Mouse (Mus musculus): ENCODE data around the gene Mmachc. TPM values are rescaled to one million over a fixed set of nuclear protein-coding genes. Genes with fewer than 3 reads are reported as not detected.
A peak's percentile ranks its signal among the peaks of the same experiment; 100 is the strongest.

The Mmachc gene
- 27.0 and 30.6 TPM in 2 replicates for polyA plus RNA-seq (2015; fragmentation: Nextera tagmentation; extraction: Ambion mirVana)

DNA sequence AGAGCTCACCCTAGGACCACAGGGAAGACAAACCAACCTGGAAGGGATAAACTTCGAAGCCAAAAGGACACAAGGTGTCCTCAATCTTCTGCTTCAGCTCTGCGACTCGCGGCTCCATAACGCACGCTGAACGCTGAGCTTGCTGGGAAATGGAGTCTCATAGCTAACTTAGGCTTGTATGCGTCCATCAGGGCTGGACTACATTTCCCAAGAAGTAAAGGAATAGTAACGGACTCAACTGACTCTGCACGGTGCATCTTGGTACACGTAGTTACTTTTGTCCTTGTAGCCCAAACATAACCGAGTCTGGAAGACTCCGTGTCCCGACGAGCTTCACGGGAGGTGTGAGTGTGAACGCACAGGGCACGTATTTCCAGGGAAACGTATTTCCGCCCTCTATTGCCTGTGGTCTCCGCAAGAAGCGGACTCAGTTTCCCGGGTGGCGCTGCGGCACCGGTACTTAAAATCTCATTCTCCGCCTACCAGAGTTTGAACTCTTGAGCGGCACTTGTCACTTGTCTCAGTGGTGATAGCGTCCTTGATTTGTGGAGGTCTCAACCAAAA, at the start of gene Mmachc, which contains the start of gene Ccdc163:
TSS of gene Mmachc (minus strand) at position 206 of the 564 bp plus-strand sequence.
TSS of gene Ccdc163 (plus strand) at position 309 of the 564 bp plus-strand sequence.
- Histone ChIP-seq H3K4me1 (ENCODE audit: insufficient read depth, low read length) (peaks cover 9% of the 10 kb centered on the region), H3K4me3 (ENCODE audit: low read length) (peak within 1 kb of the TSS; percentile 77), H3K36me3 (ENCODE audit: insufficient read depth, low read length) (peaks cover 7% of the 10 kb centered on the region; the same call in 1 of the 2 replicates), H3K9me3 (ENCODE audit: low read length) (no peaks in the 10 kb centered on the region), H3K27me3 (ENCODE audit: insufficient read depth, low read length) (no peaks in the 10 kb centered on the region), H3K27ac (ENCODE audit: low read length) (peak within 1 kb of the TSS; percentile 1; the same call in 1 of the 2 replicates), H3K4me2 (replicated peaks; ENCODE audit: low read depth, low read length) (peak within 1 kb of the TSS; percentile 85), H3K9ac (replicated peaks; ENCODE audit: low read length) (peak within 1 kb of the TSS; percentile 78)
- under 1% methylated on average over 29 of the region's 29 CpGs for WGBS
- ATAC-seq (ENCODE audit: low FRiP score, low TSS enrichment), result peak; percentile 99

DNA sequence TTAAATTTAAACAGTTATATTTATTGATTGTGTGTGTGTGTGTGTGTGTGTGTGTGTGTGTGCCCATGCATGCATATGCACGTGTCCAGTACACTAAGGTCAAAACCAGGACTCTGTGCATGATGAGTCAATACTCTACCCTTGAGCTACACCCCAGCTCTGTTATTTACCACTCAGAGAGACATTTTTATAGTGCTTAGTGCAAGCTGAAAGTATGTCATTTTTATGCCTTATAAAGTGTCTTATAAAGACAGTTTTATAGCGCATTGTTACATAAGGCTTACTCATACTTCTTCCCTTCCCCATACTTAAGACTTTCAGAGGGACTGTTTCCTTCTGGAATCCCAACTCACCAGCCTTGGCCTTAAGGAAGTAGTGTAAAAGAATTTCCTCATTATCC, 41.5 kb upstream of the Mmachc start:
- Histone ChIP-seq H3K27ac (ENCODE audit: low read length) (no peak overlapping the region), H3K27me3 (ENCODE audit: insufficient read depth, low read length) (no peaks in the 10 kb centered on the region), H3K4me3 (ENCODE audit: low read length) (no peak overlapping the region), H3K9ac (replicated peaks; ENCODE audit: low read length) (no peak overlapping the region), H3K9me3 (ENCODE audit: low read length) (no peaks in the 10 kb centered on the region), H3K4me2 (replicated peaks; ENCODE audit: low read depth, low read length) (no peak overlapping the region), H3K4me1 (ENCODE audit: insufficient read depth, low read length) (no peaks in the 10 kb centered on the region), H3K36me3 (ENCODE audit: insufficient read depth, low read length) (no peaks in the 10 kb centered on the region)
- ATAC-seq (ENCODE audit: low FRiP score, low TSS enrichment), result no peak
- WGBS, result 67% methylated on average over 2 of the region's 2 CpGs

DNA sequence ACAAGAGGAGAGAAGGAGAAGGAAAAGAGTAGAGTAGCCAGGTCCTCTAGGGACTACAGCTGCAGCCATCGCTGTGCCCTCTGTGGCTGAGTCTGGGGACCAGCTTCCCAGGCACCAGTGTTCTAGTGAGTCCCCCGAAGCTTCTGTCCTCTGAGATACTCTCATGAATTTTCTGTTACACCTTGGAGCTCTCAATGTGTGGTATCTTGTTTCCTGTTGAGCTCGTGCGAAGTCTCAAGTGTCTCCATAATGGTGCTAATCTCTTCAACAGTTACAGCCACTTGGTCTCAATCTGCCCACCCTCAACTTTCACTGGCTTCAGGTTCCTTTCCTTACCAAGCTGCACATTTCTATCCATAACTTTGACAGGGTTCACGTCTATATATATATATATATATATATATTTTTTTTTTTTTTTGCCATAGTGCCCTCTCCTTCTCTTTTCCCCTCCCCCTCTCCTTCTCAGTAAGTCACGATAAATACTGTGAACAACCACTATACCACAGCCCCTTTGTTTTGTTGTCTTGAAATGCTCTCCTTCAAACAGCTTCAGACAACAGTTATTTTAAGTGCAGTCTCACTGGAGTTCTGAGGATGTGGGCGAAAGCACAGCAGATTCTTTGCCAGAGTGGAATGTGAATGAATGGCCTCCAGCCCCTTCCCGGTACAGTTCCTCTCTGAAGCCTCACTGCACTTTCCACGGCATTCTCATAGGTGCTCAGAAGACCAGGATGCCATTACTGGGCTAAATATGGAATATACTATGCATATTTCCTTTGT, 31.0 kb upstream of the Mmachc start:
- H3K27ac ChIP-seq (ENCODE audit: low read length), result no peak overlapping the region
- H3K4me2 ChIP-seq (replicated peaks; ENCODE audit: low read depth, low read length), result no peak overlapping the region
- H3K36me3 ChIP-seq (ENCODE audit: insufficient read depth, low read length), result no peaks in the 10 kb centered on the region
- 72% methylated on average over 9 of the region's 9 CpGs for whole genome bisulfite sequencing
- no peaks in the 10 kb centered on the region for H3K9me3 ChIP-seq (ENCODE audit: low read length)
- no peaks in the 10 kb centered on the region for H3K27me3 ChIP-seq (ENCODE audit: insufficient read depth, low read length)
- H3K9ac ChIP-seq (replicated peaks; ENCODE audit: low read length), result no peak overlapping the region
- no peak for ATAC-seq (ENCODE audit: low FRiP score, low TSS enrichment)
- H3K4me3 ChIP-seq (ENCODE audit: low read length), result no peak overlapping the region
- H3K4me1 ChIP-seq (ENCODE audit: insufficient read depth, low read length), result 0 out of 2 replicates have a peak, but pooled peaks cover 3% of the 10 kb centered on the region

DNA sequence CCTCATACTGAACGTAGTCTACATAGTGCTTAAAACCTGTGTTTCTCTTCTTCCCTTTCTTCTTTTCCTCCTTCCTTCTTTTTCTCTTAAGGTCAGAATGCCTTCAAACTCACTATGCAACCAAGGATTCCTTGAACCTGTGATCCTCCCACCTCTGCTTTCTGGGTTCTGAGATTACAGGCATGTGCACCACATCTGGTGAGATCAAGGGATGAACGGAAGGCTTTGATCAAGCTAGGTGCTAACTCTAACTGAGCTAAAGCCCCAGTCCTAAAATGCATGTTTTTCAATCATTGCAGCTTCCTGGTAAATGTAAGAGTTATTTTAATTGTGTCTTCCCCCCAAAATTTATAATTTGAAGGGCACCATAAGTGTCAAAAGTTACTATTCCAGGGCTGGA, 26.8 kb upstream of the Mmachc start:
- WGBS, result 80% methylated on average over 2 of the region's 2 CpGs
- no peak overlapping the region for H3K4me2 ChIP-seq (replicated peaks; ENCODE audit: low read depth, low read length)
- H3K36me3 ChIP-seq (ENCODE audit: insufficient read depth, low read length), result no peaks in the 10 kb centered on the region
- 0 out of 2 replicates have a peak, but pooled peaks cover 3% of the 10 kb centered on the region for H3K4me1 ChIP-seq (ENCODE audit: insufficient read depth, low read length)
- no peak overlapping the region for H3K27ac ChIP-seq (ENCODE audit: low read length)
- no peak for ATAC-seq (ENCODE audit: low FRiP score, low TSS enrichment)
- no peak overlapping the region for H3K4me3 ChIP-seq (ENCODE audit: low read length)
- no peaks in the 10 kb centered on the region for H3K27me3 ChIP-seq (ENCODE audit: insufficient read depth, low read length)
- no peak overlapping the region for H3K9ac ChIP-seq (replicated peaks; ENCODE audit: low read length)
- no peaks in the 10 kb centered on the region for H3K9me3 ChIP-seq (ENCODE audit: low read length)

DNA sequence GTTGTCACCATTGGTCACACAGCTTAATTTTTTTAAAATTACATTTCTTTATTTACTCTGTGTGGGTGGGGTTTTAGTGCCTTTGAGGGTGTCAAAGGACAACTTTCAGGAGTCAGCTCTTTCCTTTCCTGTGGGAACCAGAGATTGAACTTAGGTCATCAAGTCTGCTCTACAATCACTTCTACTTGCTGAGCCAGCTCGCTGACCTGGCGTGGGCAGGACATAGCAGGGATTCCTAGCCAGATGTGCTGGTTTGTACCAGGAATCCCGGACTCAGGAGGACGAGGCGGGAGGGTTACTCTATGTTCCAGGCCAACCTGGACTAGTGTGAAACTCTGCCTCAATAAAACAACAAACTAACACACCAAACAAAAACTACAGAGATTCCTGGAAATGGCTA, 24.1 kb upstream of the Mmachc start:
- Histone ChIP-seq H3K9me3 (ENCODE audit: low read length) (no peaks in the 10 kb centered on the region), H3K9ac (replicated peaks; ENCODE audit: low read length) (no peak overlapping the region), H3K4me3 (ENCODE audit: low read length) (no peak overlapping the region), H3K27me3 (ENCODE audit: insufficient read depth, low read length) (no peaks in the 10 kb centered on the region), H3K4me1 (ENCODE audit: insufficient read depth, low read length) (0 out of 2 replicates have a peak, but pooled peaks cover under 1% of the 10 kb centered on the region), H3K4me2 (replicated peaks; ENCODE audit: low read depth, low read length) (no peak overlapping the region), H3K36me3 (ENCODE audit: insufficient read depth, low read length) (no peaks in the 10 kb centered on the region), H3K27ac (ENCODE audit: low read length) (no peak overlapping the region)
- ATAC-seq (ENCODE audit: low FRiP score, low TSS enrichment), result no peak
- 57% methylated on average over 5 of the region's 5 CpGs for WGBS

DNA sequence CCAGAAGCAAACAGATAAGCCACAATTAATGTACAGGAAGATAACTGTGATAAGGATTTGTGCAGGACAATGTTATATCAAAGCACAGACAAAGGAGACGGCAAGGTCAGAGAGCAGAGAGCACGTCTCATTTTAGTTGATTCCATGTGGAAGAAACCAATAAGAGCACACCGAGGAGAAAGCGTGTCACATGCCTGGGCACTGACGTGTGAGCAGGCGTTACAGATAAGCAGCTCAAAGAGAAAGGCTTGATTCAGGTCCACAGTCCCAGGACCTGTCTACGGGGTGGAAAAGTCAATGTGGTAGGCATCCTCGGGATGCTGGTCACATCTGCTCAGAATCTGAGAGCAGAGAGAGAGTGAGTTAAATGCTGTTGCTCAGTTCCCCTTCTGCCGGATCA, 22.9 kb upstream of the Mmachc start:
- ATAC-seq (ENCODE audit: low FRiP score, low TSS enrichment), result no peak

DNA sequence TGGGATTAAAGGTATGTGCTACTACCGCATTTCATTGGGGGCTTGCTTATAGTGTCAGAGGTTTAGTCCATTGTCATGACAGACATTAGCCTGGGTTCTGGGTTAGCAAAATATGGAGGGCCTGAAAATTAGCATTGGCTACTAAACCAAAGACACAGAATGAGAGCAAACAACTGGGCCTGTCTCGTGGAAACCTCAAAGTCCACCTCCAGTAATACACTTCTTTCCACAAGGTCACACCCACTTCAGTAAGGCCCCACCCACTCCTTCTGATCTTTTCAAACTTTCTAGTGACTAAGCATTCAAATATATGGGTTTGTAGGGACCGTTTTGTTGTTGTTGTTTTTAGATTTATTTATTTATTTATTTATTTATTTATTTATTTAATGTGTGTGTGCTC, 21.3 kb upstream of the Mmachc start:
- no peak overlapping the region for H3K9ac ChIP-seq (replicated peaks; ENCODE audit: low read length)
- no peaks in the 10 kb centered on the region for H3K36me3 ChIP-seq (ENCODE audit: insufficient read depth, low read length)
- H3K4me2 ChIP-seq (replicated peaks; ENCODE audit: low read depth, low read length), result no peak overlapping the region
- H3K27me3 ChIP-seq (ENCODE audit: insufficient read depth, low read length), result no peaks in the 10 kb centered on the region
- no peak overlapping the region for H3K4me3 ChIP-seq (ENCODE audit: low read length)
- no peaks in the 10 kb centered on the region for H3K9me3 ChIP-seq (ENCODE audit: low read length)
- ATAC-seq (ENCODE audit: low FRiP score, low TSS enrichment), result no peak
- no peak overlapping the region for H3K27ac ChIP-seq (ENCODE audit: low read length)
- 92% methylated on average over 3 of the region's 3 CpGs for WGBS
- no peaks in the 10 kb centered on the region for H3K4me1 ChIP-seq (ENCODE audit: insufficient read depth, low read length)

More for the DNA sequence above, 22.9 kb upstream of the Mmachc start:
- H3K27me3 ChIP-seq (ENCODE audit: insufficient read depth, low read length), result no peaks in the 10 kb centered on the region
- H3K9ac ChIP-seq (replicated peaks; ENCODE audit: low read length), result no peak overlapping the region
- WGBS, result 86% methylated on average over 9 of the region's 9 CpGs
- no peaks in the 10 kb centered on the region for H3K36me3 ChIP-seq (ENCODE audit: insufficient read depth, low read length)
- no peak overlapping the region for H3K4me3 ChIP-seq (ENCODE audit: low read length)
- no peak overlapping the region for H3K4me2 ChIP-seq (replicated peaks; ENCODE audit: low read depth, low read length)
- no peak overlapping the region for H3K27ac ChIP-seq (ENCODE audit: low read length)
- no peaks in the 10 kb centered on the region for H3K4me1 ChIP-seq (ENCODE audit: insufficient read depth, low read length)
- H3K9me3 ChIP-seq (ENCODE audit: low read length), result no peaks in the 10 kb centered on the region

DNA sequence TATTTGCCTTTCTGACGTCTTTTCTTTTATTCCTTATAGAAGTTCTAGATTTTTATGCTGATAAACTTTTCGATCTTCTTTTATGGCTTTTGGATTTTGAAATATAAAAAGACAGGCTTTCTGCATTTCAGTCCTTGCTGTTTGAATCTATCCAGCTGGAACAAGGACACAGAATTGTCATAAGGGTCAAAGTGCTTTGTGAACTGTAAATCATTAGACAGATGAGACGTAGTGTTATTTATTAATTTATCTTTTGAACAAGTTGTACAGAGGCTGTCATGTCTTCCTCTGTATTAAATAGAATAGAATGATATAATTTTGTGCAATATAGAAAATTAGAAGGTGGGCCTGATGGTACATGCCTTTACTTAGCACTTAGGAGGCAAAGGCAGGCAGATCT, 19.2 kb upstream of the Mmachc start:
- WGBS, result 61% methylated on average over 3 of the region's 3 CpGs
- Histone ChIP-seq H3K9me3 (ENCODE audit: low read length) (no peaks in the 10 kb centered on the region), H3K27ac (ENCODE audit: low read length) (no peak overlapping the region), H3K36me3 (ENCODE audit: insufficient read depth, low read length) (no peaks in the 10 kb centered on the region), H3K4me2 (replicated peaks; ENCODE audit: low read depth, low read length) (no peak overlapping the region), H3K4me1 (ENCODE audit: insufficient read depth, low read length) (0 out of 2 replicates have a peak, but pooled peaks cover 2% of the 10 kb centered on the region), H3K4me3 (ENCODE audit: low read length) (no peak overlapping the region), H3K27me3 (ENCODE audit: insufficient read depth, low read length) (no peaks in the 10 kb centered on the region), H3K9ac (replicated peaks; ENCODE audit: low read length) (no peak overlapping the region)
- no peak for ATAC-seq (ENCODE audit: low FRiP score, low TSS enrichment)

DNA sequence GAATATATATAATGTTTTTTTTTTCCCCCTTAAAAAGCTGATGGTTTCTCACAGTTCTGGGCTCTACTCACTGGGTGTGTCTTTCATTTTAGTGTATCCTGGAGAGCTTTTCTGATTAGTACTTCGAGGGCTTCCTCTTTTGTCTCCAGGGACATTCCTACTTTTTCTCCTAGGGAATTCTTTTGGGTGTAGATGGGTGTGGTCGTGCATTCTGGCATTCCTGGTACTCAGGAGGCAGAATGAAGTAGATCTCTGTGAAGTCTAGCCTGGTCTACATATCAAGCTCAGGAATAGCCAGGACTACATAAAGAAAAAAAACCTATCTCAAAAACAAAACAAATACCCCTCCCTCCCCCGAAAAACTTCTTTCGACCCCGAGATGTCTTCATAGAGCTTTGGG, 17.2 kb upstream of the Mmachc start:
- Histone ChIP-seq H3K4me3 (ENCODE audit: low read length) (no peak overlapping the region), H3K27ac (ENCODE audit: low read length) (no peak overlapping the region), H3K27me3 (ENCODE audit: insufficient read depth, low read length) (no peaks in the 10 kb centered on the region), H3K4me1 (ENCODE audit: insufficient read depth, low read length) (peaks cover 10% of the 10 kb centered on the region; the same call in 1 of the 2 replicates), H3K4me2 (replicated peaks; ENCODE audit: low read depth, low read length) (no peak overlapping the region), H3K36me3 (ENCODE audit: insufficient read depth, low read length) (no peaks in the 10 kb centered on the region), H3K9me3 (ENCODE audit: low read length) (no peaks in the 10 kb centered on the region), H3K9ac (replicated peaks; ENCODE audit: low read length) (no peak overlapping the region)
- 78% methylated on average over 5 of the region's 5 CpGs for WGBS
- no peak for ATAC-seq (ENCODE audit: low FRiP score, low TSS enrichment)

DNA sequence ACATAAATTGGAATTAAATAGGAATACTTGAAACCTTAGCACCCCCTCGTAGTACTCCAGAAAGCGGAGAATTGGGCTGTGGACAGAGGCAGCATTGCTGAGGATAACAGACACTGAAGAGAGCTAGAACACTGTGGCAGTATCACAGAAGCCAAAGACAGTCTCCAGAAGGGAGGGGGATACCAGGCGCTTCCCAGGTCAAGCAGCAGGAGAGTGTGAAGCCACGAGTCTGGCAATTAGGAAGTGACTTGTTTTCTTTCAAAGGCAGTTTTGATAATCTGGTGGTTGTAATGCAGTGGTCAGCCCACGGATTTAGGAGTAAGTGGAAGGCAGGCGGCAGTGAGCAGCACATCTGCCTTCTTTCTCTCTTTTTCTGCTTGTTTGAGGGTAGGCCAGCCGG, 14.0 kb upstream of the Mmachc start:
- H3K36me3 ChIP-seq (ENCODE audit: insufficient read depth, low read length), result no peaks in the 10 kb centered on the region
- no peak overlapping the region for H3K27ac ChIP-seq (ENCODE audit: low read length)
- H3K9me3 ChIP-seq (ENCODE audit: low read length), result no peaks in the 10 kb centered on the region
- peaks cover 10% of the 10 kb centered on the region; the same call in 1 of the 2 replicates for H3K4me1 ChIP-seq (ENCODE audit: insufficient read depth, low read length)
- no peak for ATAC-seq (ENCODE audit: low FRiP score, low TSS enrichment)
- peak overlapping the region; percentile 90 for H3K4me2 ChIP-seq (replicated peaks; ENCODE audit: low read depth, low read length)
- 38% methylated on average over 7 of the region's 7 CpGs for WGBS
- peak overlapping the region; percentile 14; the same call in 1 of the 2 replicates for H3K9ac ChIP-seq (replicated peaks; ENCODE audit: low read length)
- H3K27me3 ChIP-seq (ENCODE audit: insufficient read depth, low read length), result no peaks in the 10 kb centered on the region
- H3K4me3 ChIP-seq (ENCODE audit: low read length), result no peak overlapping the region

Measured in kidney, embryonic 16.5 days (tissue).